ENCODE assay signal across 8 mouse cellular contexts in the genomic region with DNA sequence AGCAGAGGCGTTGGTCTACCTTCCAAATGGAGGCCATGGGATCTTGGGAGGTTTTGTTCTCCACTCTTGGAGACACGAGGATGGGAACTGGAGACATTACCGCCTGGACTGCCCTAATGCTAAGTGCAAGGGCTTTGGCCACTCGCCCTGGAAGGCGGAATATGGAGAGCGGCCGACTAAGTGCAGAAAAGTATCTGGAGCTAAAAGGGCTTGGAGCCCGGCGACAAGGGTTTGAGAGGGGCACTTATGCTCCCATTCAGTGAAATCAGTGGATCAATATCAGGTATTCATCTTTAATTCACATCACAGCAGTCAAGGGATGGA. TPM values are rescaled to one million over a fixed set of nuclear protein-coding genes. Genes with fewer than 3 reads are reported as not detected.
A peak's percentile ranks its signal among the peaks of the same experiment; 100 is the strongest.
DNase-seq lines count a peak whose midpoint lies in the region; ATAC-seq and TF ChIP-seq lines count a peak whose summit lies in the region.

No protein-coding gene starts in this region.

- no peak for DNase-seq in heart, postnatal 25 days (ENCODE audit: low spot score)
- no peak for DNase-seq in liver, postnatal 0 days
- no peak for DNase-seq in layer of hippocampus, postnatal 36 days
- DNase-seq in urinary bladder, adult 2 months (ENCODE audit: low spot score), result no peak
- DNase-seq in urinary bladder, postnatal 14 days (ENCODE audit: low spot score), result no peak

- TF ChIP-seq CTCF in ES-Bruce4 (IDR thresholded peaks at IDR 0.05; ENCODE audit: low read depth, low read length), result no peak
- no peak for TF ChIP-seq CTCF in liver, postnatal 0 days (IDR thresholded peaks at IDR 0.05; ENCODE audit: low read depth)

- peaks cover 23% of the 10 kb centered on the region for H3K36me3 ChIP-seq in heart, embryonic 12.5 days
- peaks cover 26% of the 10 kb centered on the region for H3K36me3 ChIP-seq in ES-Bruce4 (ENCODE audit: control insufficient read depth, insufficient read depth, low read length, poor library complexity, severe bottlenecking)
- H3K36me3 ChIP-seq in forebrain, embryonic 15.5 days, result peaks cover 26% of the 10 kb centered on the region
- H3K36me3 ChIP-seq in liver, postnatal 0 days (replicated peaks; ENCODE audit: insufficient read depth, low read length), result peaks cover 28% of the 10 kb centered on the region

- TF ChIP-seq EP300 in ES-Bruce4 (IDR thresholded peaks at IDR 0.05; ENCODE audit: insufficient read depth, low read depth, low read length), result no peak
- TF ChIP-seq EP300 in liver, postnatal 0 days (IDR thresholded peaks at IDR 0.05; ENCODE audit: low read depth), result no peak

- H3K9ac ChIP-seq in heart, embryonic 12.5 days, result peak overlapping the region; percentile 78
- H3K9ac ChIP-seq in ES-Bruce4 (ENCODE audit: low read depth, poor library complexity, severe bottlenecking), result peak overlapping the region; percentile 87
- H3K9ac ChIP-seq in forebrain, embryonic 15.5 days (replicated peaks), result peak overlapping the region; percentile 66
- H3K9ac ChIP-seq in liver, postnatal 0 days (replicated peaks), result peak overlapping the region; percentile 77

- peak overlapping the region; percentile 70 for H3K4me2 ChIP-seq in heart, embryonic 12.5 days
- H3K4me2 ChIP-seq in forebrain, embryonic 15.5 days (replicated peaks), result peak overlapping the region; percentile 65
- H3K4me2 ChIP-seq in liver, postnatal 0 days (ENCODE audit: low read depth, low read length), result peak overlapping the region; percentile 88

- peaks cover 22% of the 10 kb centered on the region for H3K4me1 ChIP-seq in heart, embryonic 12.5 days (replicated peaks)
- peaks cover 2% of the 10 kb centered on the region for H3K4me1 ChIP-seq in ES-Bruce4 (ENCODE audit: control insufficient read depth, insufficient read depth, low read length)
- peaks cover 36% of the 10 kb centered on the region for H3K4me1 ChIP-seq in forebrain, embryonic 15.5 days
- H3K4me1 ChIP-seq in liver, postnatal 0 days (ENCODE audit: insufficient read depth), result peaks cover 29% of the 10 kb centered on the region

- no peak for TF ChIP-seq POLR2A in ES-Bruce4 (IDR thresholded peaks at IDR 0.05; ENCODE audit: insufficient read depth, low read length)

- no peaks in the 10 kb centered on the region for H3K27me3 ChIP-seq in heart, embryonic 12.5 days (replicated peaks)
- H3K27me3 ChIP-seq in ES-Bruce4 (ENCODE audit: control insufficient read depth, insufficient read depth, low read length, poor library complexity, severe bottlenecking), result no peaks in the 10 kb centered on the region
- no peaks in the 10 kb centered on the region for H3K27me3 ChIP-seq in forebrain, embryonic 15.5 days
- no peaks in the 10 kb centered on the region for H3K27me3 ChIP-seq in liver, postnatal 0 days (ENCODE audit: insufficient read depth, low read length)

- ATAC-seq in heart, embryonic 12.5 days (ENCODE audit: insufficient number of reproducible peaks, low FRiP score), result no peak
- no peak for ATAC-seq in forebrain, embryonic 15.5 days (replicated peaks)
- ATAC-seq in liver, postnatal 0 days, result no peak

- under 1% methylated on average over 9 of the region's 9 CpGs for WGBS in heart, embryonic 12.5 days
- WGBS in forebrain, embryonic 15.5 days, result 0% methylated on average over 9 of the region's 9 CpGs
- WGBS in liver, postnatal 0 days (ENCODE audit: insufficient replicate concordance), result 1% methylated on average over 9 of the region's 9 CpGs

- H3K27ac ChIP-seq in heart, embryonic 12.5 days (ENCODE audit: poor library complexity, severe bottlenecking), result peak overlapping the region; percentile 88
- H3K27ac ChIP-seq in ES-Bruce4 (ENCODE audit: insufficient read depth, low read length), result peak overlapping the region; percentile 88
- peak overlapping the region; percentile 95 for H3K27ac ChIP-seq in forebrain, embryonic 15.5 days (replicated peaks)
- peak overlapping the region; percentile 95 for H3K27ac ChIP-seq in liver, postnatal 0 days (ENCODE audit: low read depth)

- peak overlapping the region; percentile 87 for H3K4me3 ChIP-seq in heart, embryonic 12.5 days
- peak overlapping the region; percentile 95 for H3K4me3 ChIP-seq in ES-Bruce4 (ENCODE audit: low read depth, low read length)
- peak overlapping the region; percentile 62 for H3K4me3 ChIP-seq in forebrain, embryonic 15.5 days
- H3K4me3 ChIP-seq in liver, postnatal 0 days (ENCODE audit: low read depth, low read length), result peak overlapping the region; percentile 80

- intact Hi-C loops in heart, postnatal 25 days (cut with DNase I), result loop anchor here (5.0 kb wide), 1 partner anchor 445 kb away; a partner anchor contains a TSS

- no peaks in the 10 kb centered on the region for H3K9me3 ChIP-seq in heart, embryonic 12.5 days (replicated peaks)
- no peaks in the 10 kb centered on the region for H3K9me3 ChIP-seq in ES-Bruce4 (replicated peaks; ENCODE audit: control insufficient read depth, insufficient read depth, low read length, poor library complexity, severe bottlenecking)
- H3K9me3 ChIP-seq in forebrain, embryonic 15.5 days, result no peaks in the 10 kb centered on the region
- no peaks in the 10 kb centered on the region for H3K9me3 ChIP-seq in liver, postnatal 0 days (ENCODE audit: low read length)

RNA-seq across cellular contexts. Expression of a gene that starts 0.7 kb away (rescaled TPM):
- 237 and 247 TPM in 2 replicates for polyA plus RNA-seq in heart, embryonic 12.5 days (2016; fragmentation: Nextera tagmentation; extraction: Ambion mirVana)
- total RNA-seq in heart, postnatal 25 days (2021), result 100 to 1,000 TPM; 169 to 207 TPM
- polyA plus RNA-seq in ES-Bruce4 (2011; ENCODE audit: insufficient read depth, insufficient read length, low read depth, missing spikeins), result 220 and 236 TPM in 2 replicates
- polyA plus RNA-seq in forebrain, embryonic 15.5 days (2015; fragmentation: Nextera tagmentation; extraction: Ambion mirVana), result 189 and 204 TPM in 2 replicates
- polyA plus RNA-seq in liver, postnatal 0 days (2015; fragmentation: Nextera tagmentation; extraction: Ambion mirVana), result 104 and 139 TPM in 2 replicates
- 100 to 1,000 TPM; 152 to 209 TPM for total RNA-seq in layer of hippocampus, postnatal 36 days (2021)
- 80.0 and 94.3 TPM in 2 replicates for polyA plus RNA-seq in urinary bladder, adult 2 months (2012; rRNA removed)

RNA-seq across cellular contexts. Expression of a gene that starts 5.3 kb away (rescaled TPM):
- polyA plus RNA-seq in heart, embryonic 12.5 days (2016; fragmentation: Nextera tagmentation; extraction: Ambion mirVana), result 9.2 and 9.3 TPM in 2 replicates
- total RNA-seq in heart, postnatal 25 days (2021), result 10 to 100 TPM; 12.3 to 15.2 TPM
- polyA plus RNA-seq in ES-Bruce4 (2011; ENCODE audit: insufficient read depth, insufficient read length, low read depth, missing spikeins), result 36.9 and 40.2 TPM in 2 replicates
- polyA plus RNA-seq in forebrain, embryonic 15.5 days (2015; fragmentation: Nextera tagmentation; extraction: Ambion mirVana), result 17.3 and 19.9 TPM in 2 replicates
- 1.4 and 2.2 TPM in 2 replicates for polyA plus RNA-seq in liver, postnatal 0 days (2015; fragmentation: Nextera tagmentation; extraction: Ambion mirVana)
- total RNA-seq in layer of hippocampus, postnatal 36 days (2021), result 10 to 100 TPM; 48.6 to 57.0 TPM
- polyA plus RNA-seq in urinary bladder, adult 2 months (2012; rRNA removed), result 8.9 and 11.6 TPM in 2 replicates
